Mouse (Mus musculus) embryonic fibroblast, embryonic 13.5 days (primary cell): ENCODE results near the gene Hal.

Source experiments
- CTCF ChIP-seq: IDR thresholded peaks from 2 replicates; pipeline ENCODE4 v1.5.1; 2011; ENCODE audit warnings: mild to moderate bottlenecking, control low read depth, low read length, moderate library complexity, borderline replicate concordance; ENCODE audit not compliant: insufficient read depth
- POLR2A ChIP-seq: IDR thresholded peaks from 2 replicates; pipeline ENCODE4 v1.6.1; 2011; ENCODE audit warnings: low read depth, mild to moderate bottlenecking, control low read depth, low read length, moderate library complexity

GRCm38 (mm10) chr10:93517754-93518153 is 29.2 kb downstream of the Hal start:
- TF ChIP-seq POLR2A (no peak), CTCF (no peak)
